Mouse (Mus musculus) adrenal gland, adult 8-10 months (tissue): ENCODE measurements around the gene Cdr1. TPM values are rescaled to one million over a fixed set of nuclear protein-coding genes. Genes with fewer than 3 reads are reported as not detected.

Experiments used
- DNase-seq: peaks from one replicate; pipeline ENCODE4 v3.0.0; 2022
- microRNA-seq, 2 experiments: library from miRNA; unstranded; fragments of <30 nt; microRNA quantifications; one replicate each; pipeline ENCODE4 v1.2.0; 2022
- total RNA-seq, 4 experiments: library from RNA; stranded (reverse); gene quantifications; 2 replicates each; pipeline ENCODE4 v1.2.4; 2022

Cdr1 gene
- total RNA-seq: not detected

DNA sequence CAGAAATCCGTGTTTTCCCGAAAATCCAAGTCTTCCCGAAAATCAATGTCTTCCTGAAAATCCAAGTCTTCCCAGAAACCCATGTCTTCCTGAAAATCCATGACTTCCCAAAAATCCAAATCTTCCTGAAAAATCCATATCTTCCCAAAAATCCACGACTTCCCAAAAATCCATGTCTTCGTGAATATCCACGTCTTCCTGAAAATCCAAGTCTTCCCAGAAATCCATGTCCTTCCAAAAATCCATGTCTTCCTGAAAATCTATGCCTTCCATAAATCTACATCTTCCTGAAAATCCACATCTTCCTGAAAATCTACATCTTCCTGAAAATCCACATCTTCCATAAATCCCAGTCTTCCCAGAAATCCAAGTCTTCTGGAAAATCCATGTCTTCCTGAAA, at the start of gene Cdr1:
Gene Cdr1 (minus strand): TSS at position 101 of the 400 bp plus-strand sequence.
- no peak for DNase-seq

DNA sequence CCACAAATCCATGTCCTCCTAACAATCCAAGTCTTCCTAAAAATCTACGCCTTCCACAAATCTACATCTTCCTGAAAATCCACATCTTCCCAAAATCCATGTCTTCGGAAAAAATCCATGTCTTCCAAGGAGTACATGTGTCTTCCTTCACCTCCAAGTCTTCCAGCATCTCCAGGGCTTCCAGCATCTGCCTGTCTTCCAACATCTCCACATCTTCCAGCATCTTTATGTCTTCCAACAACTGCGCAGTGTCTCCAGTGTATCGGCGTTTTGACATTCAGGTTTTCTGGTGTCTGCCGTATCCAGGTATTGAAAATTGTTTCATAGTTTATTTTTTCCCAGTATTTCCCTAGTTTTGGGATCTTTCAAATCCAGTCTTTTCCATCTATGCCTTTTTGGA, 511 bp upstream of the Cdr1 start:
- no peak for DNase-seq

DNA sequence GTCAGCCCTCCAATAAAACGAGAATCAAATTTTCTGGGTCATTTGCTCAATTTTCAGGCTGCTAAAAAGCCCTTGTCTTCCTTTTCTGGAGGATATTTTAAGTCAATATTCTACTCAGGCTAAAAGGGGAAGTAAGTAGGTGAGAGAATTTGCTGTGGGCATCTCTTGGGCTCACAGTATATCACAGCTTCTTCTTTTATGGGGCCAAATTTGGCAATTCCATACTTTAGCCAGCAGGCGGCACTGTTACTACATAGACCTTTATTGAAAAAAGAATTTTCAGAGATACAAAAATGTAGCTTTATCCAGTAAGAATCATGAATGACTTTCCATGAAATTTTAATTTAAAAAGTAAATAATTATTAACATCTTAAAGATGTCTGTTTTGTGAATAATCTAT, 18.8 kb downstream of the Cdr1 start:
- DNase-seq: no peak

DNA sequence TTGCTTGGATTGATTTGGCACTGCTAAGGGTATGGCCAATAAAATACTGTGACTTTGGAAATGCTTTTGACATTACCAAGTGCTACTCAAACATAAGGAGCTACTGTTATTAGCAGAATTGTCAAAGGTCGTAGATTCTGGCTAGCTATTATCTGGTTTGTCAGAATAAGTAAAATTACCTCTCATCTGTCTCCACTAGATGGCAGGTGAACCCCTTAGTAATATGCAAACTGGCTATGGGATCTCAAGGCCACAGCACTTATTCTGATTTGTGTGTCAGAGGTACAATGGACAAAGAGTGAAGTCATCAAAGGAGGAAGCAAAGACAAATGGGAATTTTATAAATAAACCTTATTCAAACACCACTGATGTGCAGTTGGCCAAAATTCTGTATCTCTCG, 24.1 kb downstream of the Cdr1 start:
- no peak for DNase-seq

DNA sequence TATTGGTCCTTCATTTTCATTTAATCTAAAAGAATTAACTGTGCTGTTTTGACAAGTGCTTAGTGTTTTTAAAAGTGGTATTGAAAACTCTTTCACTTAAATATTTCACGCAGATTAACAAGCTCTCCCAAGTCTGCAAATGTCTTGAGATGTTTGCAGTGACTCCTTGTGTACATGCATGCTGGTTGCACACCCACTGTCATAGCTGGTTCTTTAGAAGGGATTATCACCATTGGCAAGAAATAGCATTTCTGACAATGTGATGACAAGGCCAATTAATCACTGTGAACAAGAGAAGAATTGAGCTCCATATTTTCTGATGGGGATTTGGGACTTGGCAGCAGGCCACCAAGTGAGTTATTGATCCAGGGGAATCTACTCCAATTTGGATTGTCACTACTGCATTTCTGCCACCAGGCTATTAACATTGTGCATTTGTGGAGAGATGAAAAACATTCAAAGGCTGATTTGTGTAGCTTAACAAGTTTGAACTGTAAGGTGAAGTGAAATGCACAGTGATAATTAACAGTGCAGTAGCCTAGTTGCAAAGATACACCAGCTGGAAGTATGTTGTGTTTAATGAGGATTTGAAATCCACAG, 30.6 kb downstream of the Cdr1 start:
- no peak for DNase-seq

DNA sequence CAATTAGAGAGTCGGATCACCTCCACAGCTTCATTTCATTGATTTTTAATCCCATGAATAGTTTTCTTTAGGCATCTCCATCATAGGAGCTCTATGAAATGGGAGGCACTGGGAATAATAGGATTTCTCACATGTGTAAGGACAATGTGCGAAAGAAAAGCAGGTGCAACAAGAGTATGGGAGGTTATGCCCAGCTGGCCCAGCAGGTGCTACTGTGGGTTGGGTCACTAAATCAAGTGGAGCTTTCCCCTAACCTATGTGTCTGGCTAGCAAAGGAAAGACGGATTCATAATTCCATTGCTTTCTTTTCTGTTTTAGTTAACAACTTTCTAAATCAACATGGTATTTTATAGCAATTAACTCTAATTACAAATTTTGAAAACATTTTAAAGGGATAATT, 31.1 kb downstream of the Cdr1 start:
- DNase-seq: no peak

DNA sequence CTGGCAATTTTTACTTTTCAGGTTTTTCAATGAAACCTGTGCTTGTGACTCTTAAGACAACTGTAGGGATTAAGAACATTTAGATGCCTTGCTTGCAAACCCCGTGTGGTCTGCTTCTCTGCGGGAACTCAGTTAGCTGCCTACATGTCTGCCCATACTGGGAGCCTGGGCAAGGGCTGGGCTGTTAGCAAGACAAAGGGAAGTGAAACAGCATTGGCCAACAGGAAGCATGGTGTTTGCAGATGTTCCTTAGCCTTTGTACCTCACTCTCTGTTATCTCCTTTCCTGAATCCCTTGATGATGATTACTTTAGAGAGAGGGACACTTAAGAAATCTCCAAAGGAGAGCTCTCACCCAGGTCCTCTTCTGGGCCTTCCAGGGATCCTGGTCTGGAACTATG, 38.8 kb downstream of the Cdr1 start:
- DNase-seq: no peak

DNA sequence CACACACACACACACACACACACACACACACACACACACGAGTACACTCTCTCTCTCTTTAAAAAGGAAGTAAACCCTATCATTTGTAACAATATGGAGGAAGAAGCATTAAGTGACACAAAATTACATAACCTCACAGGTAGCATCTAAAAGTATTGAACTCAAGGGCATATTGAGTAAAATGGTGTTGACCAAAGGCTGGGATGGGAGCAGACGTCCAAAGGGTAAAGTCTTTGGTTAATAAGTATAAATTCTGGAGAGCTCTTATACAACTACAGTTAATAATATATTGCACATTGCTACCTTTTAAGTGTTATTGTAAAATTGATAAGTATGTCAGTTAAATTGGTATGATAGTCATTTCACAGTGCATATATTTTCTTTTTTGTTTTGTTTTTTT, 39.9 kb downstream of the Cdr1 start:
- DNase-seq: no peak

DNA sequence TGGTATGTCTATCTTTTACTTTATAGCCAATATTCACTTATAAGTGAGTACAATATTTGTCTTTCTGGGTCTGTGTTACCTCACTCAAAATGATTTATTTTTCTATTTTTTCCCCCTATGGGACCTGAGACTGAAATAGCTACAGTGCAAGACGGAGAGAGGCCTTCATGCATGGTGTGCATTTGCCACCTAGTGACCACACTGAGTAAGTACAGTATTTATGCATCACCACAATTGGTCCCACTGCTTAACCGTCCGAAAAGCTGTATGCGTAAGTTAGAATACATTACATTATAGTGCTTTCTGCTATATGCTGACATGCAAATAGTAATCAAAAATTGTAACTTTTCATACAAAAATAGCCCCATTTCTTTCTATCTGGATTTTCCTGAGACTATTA, 50.8 kb downstream of the Cdr1 start:
- DNase-seq: no peak

Small RNA genes lying within 50 kb of the gene (microRNA-seq; reads per million reads assigned to microRNA genes)
- 0 reads per million in 2 experiments for gene Gm24396
